9 mouse cellular contexts compared by ENCODE assay signal in the genomic region with DNA sequence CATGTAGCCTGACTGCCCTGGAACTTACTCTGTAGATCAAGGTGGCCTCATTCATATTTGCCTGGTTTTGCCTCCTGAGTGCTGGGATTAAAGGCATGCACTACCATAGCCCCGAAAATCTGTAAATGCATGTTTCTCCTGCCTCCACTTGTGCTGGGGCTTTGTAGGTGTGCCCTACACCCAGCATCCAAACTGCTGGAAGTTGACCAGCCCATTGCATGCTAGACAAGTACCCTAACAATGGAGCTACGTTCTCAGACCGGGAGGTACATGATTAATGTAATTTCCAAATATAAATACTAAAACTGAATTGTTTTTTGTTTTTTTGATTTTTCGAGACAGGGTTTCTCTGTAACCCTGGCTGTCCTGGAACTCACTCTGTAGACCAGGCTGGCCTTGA. TPM values are rescaled to one million over a fixed set of nuclear protein-coding genes. Genes with fewer than 3 reads are reported as not detected.
DNase-seq lines count a peak whose midpoint lies in the region; ATAC-seq and TF ChIP-seq lines count a peak whose summit lies in the region.
"Had no signal": no experiment of that assay in that cellular context is flagged by ENCODE, and none has a peak within 500 bp of the region (broad histone marks: within the 10 kb centered on the region; RNA-seq: fewer than 3 reads in every experiment).

No protein-coding gene starts in this region.

- no peak for TF ChIP-seq CTCF in bone marrow macrophage, adult 2 months (IDR thresholded peaks at IDR 0.05; ENCODE audit: low read depth, low read length)

- H3K9ac ChIP-seq in heart, embryonic 12.5 days, result peak overlapping the region; percentile 77
- H3K9ac ChIP-seq in hindbrain, embryonic 13.5 days, result peak overlapping the region; percentile 80
- peak overlapping the region; percentile 55 for H3K9ac ChIP-seq in midbrain, embryonic 11.5 days (ENCODE audit: low read length)

- H3K27me3 ChIP-seq in heart, embryonic 12.5 days (replicated peaks), result no peaks in the 10 kb centered on the region
- no peaks in the 10 kb centered on the region for H3K27me3 ChIP-seq in hindbrain, embryonic 13.5 days
- H3K27me3 ChIP-seq in midbrain, embryonic 11.5 days (ENCODE audit: control insufficient read depth, insufficient read depth, low read length), result no peaks in the 10 kb centered on the region
- H3K27me3 ChIP-seq: Patski had no signal

- H3K4me2 ChIP-seq in heart, embryonic 12.5 days, result peak overlapping the region; percentile 85
- peak overlapping the region; percentile 98 for H3K4me2 ChIP-seq in hindbrain, embryonic 13.5 days
- H3K4me2 ChIP-seq in midbrain, embryonic 11.5 days, result peak overlapping the region; percentile 88

- ATAC-seq in heart, embryonic 12.5 days (ENCODE audit: insufficient number of reproducible peaks, low FRiP score), result no peak
- no peak for ATAC-seq in hindbrain, embryonic 13.5 days (ENCODE audit: low FRiP score)
- no peak for ATAC-seq in midbrain, embryonic 11.5 days (ENCODE audit: low FRiP score)
- ATAC-seq: Patski had no signal

- H3K9me3 ChIP-seq in heart, embryonic 12.5 days (replicated peaks), result no peaks in the 10 kb centered on the region
- H3K9me3 ChIP-seq in hindbrain, embryonic 13.5 days, result no peaks in the 10 kb centered on the region
- no peaks in the 10 kb centered on the region for H3K9me3 ChIP-seq in midbrain, embryonic 11.5 days (ENCODE audit: control insufficient read depth, low read length)

- 47% methylated on average over 4 of the region's 4 CpGs for WGBS in heart, embryonic 12.5 days
- 53% methylated on average over 4 of the region's 4 CpGs for WGBS in hindbrain, embryonic 13.5 days
- 71% methylated on average over 4 of the region's 4 CpGs for WGBS in midbrain, embryonic 11.5 days

- H3K27ac ChIP-seq in heart, embryonic 12.5 days (ENCODE audit: poor library complexity, severe bottlenecking), result no peak overlapping the region
- H3K27ac ChIP-seq in bone marrow macrophage, adult 2 months (ENCODE audit: insufficient read depth, low read depth, low read length), result no peak overlapping the region
- no peak overlapping the region for H3K27ac ChIP-seq in hindbrain, embryonic 13.5 days
- H3K27ac ChIP-seq in midbrain, embryonic 11.5 days (ENCODE audit: low read depth, low read length), result no peak overlapping the region

- no peak for DNase-seq in heart, postnatal 4 days
- DNase-seq in midbrain, embryonic 11.5 days (ENCODE audit: low spot score, missing footprints), result peak; percentile 79
- no peak for DNase-seq in right cerebral cortex, postnatal 25 days
- DNase-seq in adrenal gland, postnatal 36 days, result no peak
- no peak for DNase-seq in layer of hippocampus, postnatal 36 days

- H3K36me3 ChIP-seq in heart, embryonic 12.5 days, result peaks cover 34% of the 10 kb centered on the region
- H3K36me3 ChIP-seq in hindbrain, embryonic 13.5 days, result peaks cover 22% of the 10 kb centered on the region
- H3K36me3 ChIP-seq in midbrain, embryonic 11.5 days (ENCODE audit: control insufficient read depth, insufficient read depth, low read length), result peaks cover 17% of the 10 kb centered on the region; the same call in 1 of the 2 replicates

- H3K4me3 ChIP-seq in heart, embryonic 12.5 days, result peak overlapping the region; percentile 69
- peak overlapping the region; percentile 62 for H3K4me3 ChIP-seq in bone marrow macrophage, adult 2 months (ENCODE audit: insufficient read depth, low read length)
- H3K4me3 ChIP-seq in hindbrain, embryonic 13.5 days, result peak overlapping the region; percentile 94
- peak overlapping the region; percentile 98 for H3K4me3 ChIP-seq in midbrain, embryonic 11.5 days (ENCODE audit: low read depth, low read length)

- no peak for TF ChIP-seq POLR2A in bone marrow macrophage, adult 2 months (IDR thresholded peaks at IDR 0.05; ENCODE audit: borderline replicate concordance, low read depth, low read length)

- peaks cover 19% of the 10 kb centered on the region for H3K4me1 ChIP-seq in heart, embryonic 12.5 days (replicated peaks)
- peaks cover 9% of the 10 kb centered on the region for H3K4me1 ChIP-seq in bone marrow macrophage, adult 2 months (ENCODE audit: control insufficient read depth, insufficient read depth, low read length)
- peaks cover 41% of the 10 kb centered on the region for H3K4me1 ChIP-seq in hindbrain, embryonic 13.5 days (replicated peaks)
- peaks cover 21% of the 10 kb centered on the region for H3K4me1 ChIP-seq in midbrain, embryonic 11.5 days (ENCODE audit: control insufficient read depth, insufficient read depth, low read length)

RNA-seq across cellular contexts. Expression of gene Zfp207, which starts 2.0 kb away (rescaled TPM):
- polyA plus RNA-seq in heart, embryonic 12.5 days (2016; fragmentation: Nextera tagmentation; extraction: Ambion mirVana), result 168 and 169 TPM in 2 replicates
- total RNA-seq in heart, postnatal 4 days (2021), result 100 to 1,000 TPM; 101 to 112 TPM
- polyA plus RNA-seq in bone marrow macrophage, adult 2 months (2012; ENCODE audit: insufficient read depth, insufficient read length, missing spikeins), result 148 and 154 TPM in 2 replicates
- polyA plus RNA-seq in hindbrain, embryonic 13.5 days (2015; fragmentation: Nextera tagmentation; extraction: Ambion mirVana), result 210 and 214 TPM in 2 replicates
- polyA plus RNA-seq in midbrain, embryonic 11.5 days (2014; fragmentation: Nextera tagmentation; extraction: Ambion mirVana), result 338 and 371 TPM in 2 replicates
- 100 to 1,000 TPM; 122 to 136 TPM for total RNA-seq in adrenal gland, postnatal 36 days (2021)
- total RNA-seq in layer of hippocampus, postnatal 36 days (2021), result 100 to 1,000 TPM; 149 to 169 TPM

RNA-seq across cellular contexts. Expression of gene 5730455P16Rik, which starts 7.2 kb away (rescaled TPM):
- 17.0 and 17.3 TPM in 2 replicates for polyA plus RNA-seq in heart, embryonic 12.5 days (2016; fragmentation: Nextera tagmentation; extraction: Ambion mirVana)
- total RNA-seq in heart, postnatal 4 days (2021), result 10 to 100 TPM; 15.2 to 17.5 TPM
- polyA plus RNA-seq in bone marrow macrophage, adult 2 months (2012; ENCODE audit: insufficient read depth, insufficient read length, missing spikeins), result 12.5 and 15.2 TPM in 2 replicates
- polyA plus RNA-seq in hindbrain, embryonic 13.5 days (2015; fragmentation: Nextera tagmentation; extraction: Ambion mirVana), result 30.8 and 37.3 TPM in 2 replicates
- polyA plus RNA-seq in midbrain, embryonic 11.5 days (2014; fragmentation: Nextera tagmentation; extraction: Ambion mirVana), result 21.6 and 26.5 TPM in 2 replicates
- 10 to 100 TPM; 12.7 to 20.5 TPM for total RNA-seq in adrenal gland, postnatal 36 days (2021)
- total RNA-seq in layer of hippocampus, postnatal 36 days (2021), result 10 to 100 TPM; 50.1 to 53.0 TPM

RNA-seq across cellular contexts. Expression of gene Psmd11, which starts 43.4 kb away (rescaled TPM):
- 213 and 214 TPM in 2 replicates for polyA plus RNA-seq in heart, embryonic 12.5 days (2016; fragmentation: Nextera tagmentation; extraction: Ambion mirVana)
- total RNA-seq in heart, postnatal 4 days (2021), result 100 to 1,000 TPM; 104 to 111 TPM
- 64.7 and 65.0 TPM in 2 replicates for polyA plus RNA-seq in bone marrow macrophage, adult 2 months (2012; ENCODE audit: insufficient read depth, insufficient read length, missing spikeins)
- 293 and 331 TPM in 2 replicates for polyA plus RNA-seq in hindbrain, embryonic 13.5 days (2015; fragmentation: Nextera tagmentation; extraction: Ambion mirVana)
- polyA plus RNA-seq in midbrain, embryonic 11.5 days (2014; fragmentation: Nextera tagmentation; extraction: Ambion mirVana), result 347 and 375 TPM in 2 replicates
- total RNA-seq in adrenal gland, postnatal 36 days (2021), result 100 to 1,000 TPM; 159 to 167 TPM
- total RNA-seq in layer of hippocampus, postnatal 36 days (2021), result 100 to 1,000 TPM; 100 to 101 TPM
